Mouse (Mus musculus): ENCODE data around the gene Sds.

Sds gene

DNA sequence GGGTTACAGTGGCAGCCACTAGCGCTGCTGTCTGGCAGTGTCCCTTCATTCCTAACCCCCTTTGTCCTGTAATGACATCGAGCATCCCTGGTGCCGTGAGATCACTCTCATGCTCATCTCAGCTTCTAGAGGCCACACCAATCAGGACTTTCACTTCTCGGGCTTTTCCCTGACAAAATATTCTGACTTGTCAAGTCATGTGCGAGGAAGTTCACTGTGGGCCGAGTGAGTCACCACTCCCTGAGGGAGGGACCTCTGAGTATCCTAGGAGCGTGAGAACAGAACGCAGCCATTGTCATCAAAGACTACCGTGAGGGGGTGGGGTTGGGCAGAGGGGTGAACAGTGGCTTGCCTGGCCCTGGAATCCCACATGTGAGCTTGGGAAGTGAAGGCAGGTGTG is 41.2 kb downstream of the Sds start:
- peak; percentile 61 to 62 for DNase-seq

DNA sequence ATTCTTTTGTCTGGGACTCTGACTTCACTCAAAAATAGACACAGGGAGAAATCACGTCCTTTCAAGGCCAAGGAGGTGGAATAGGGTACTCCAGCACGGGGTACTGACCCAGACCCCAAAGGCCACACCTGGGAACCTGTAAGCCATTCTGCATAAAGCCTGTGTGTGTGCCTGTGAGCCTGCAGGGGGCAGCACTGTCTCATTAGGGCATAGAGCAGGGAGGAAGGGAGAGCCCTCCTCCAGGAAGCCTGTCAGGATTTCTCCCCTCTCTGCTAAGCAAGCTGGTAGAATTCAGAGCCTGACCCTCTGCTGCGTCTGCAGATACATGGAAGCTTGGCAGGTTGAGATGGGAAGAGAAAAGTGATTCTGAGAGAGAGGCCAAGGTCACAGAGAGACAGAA is 46.3 kb downstream of the Sds start:
- DNase-seq: peak in 1 of 2 experiments; percentile 30

DNA sequence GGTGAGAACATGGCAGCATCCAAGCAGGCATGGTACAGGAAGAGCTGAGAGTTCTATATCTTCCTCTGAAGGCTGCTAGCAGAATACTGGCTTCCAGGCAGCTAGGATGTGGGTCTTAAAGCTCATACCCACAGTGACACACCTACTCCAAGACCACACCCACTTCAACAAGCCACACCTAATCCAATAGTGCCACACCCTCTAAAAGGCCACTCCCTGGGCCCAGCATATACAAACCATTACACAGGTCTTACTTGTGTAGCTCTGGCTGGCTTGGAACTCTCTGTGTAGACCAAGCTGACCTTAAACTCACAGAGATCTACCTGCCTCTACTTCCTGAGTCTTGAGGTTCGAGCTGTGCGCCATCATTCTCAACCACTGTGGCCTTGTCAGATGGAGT is 48.4 kb downstream of the Sds start:
- no peak for DNase-seq

DNA sequence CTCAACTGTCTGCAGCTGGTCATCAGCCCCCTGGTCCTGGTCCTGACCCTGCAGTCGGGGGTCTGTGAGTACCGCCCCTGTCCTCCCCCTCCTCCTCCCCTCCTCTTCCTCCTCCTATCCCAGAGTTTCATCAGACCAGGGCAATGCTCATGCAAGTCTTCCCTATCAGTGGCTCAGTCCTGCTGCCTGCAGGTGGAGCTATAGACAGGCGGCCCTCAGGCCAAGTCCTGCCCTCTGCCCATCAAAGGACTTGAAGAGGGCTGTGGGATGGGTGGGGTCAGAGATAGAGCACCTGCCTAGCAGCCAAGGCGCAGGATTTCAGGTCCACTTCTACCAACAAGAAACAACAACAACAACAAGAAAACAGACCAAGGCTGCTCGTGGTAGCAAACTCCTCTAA is 49.4 kb downstream of the Sds start:
- DNase-seq: no peak

DNA sequence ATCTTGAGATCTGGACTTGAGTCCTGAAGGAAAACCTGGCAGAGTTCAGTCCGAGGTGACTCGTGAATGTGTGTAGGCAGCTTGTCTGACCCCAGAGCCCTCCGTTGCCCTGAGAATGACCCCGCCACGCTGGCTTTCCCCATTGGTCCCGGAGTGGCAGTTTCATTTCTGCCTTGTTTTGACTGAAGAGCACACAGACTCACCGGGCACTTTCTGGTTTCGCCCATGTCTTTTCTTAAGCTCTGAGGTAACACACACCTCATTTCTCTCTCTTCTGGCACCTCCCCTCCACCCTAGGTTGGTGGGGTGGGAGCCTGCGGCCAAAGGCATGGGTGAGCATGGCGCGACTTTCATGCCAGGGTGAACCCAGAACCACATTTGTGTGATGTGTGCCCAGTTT is 50.0 kb downstream of the Sds start:
- DNase-seq: no peak

DNA sequence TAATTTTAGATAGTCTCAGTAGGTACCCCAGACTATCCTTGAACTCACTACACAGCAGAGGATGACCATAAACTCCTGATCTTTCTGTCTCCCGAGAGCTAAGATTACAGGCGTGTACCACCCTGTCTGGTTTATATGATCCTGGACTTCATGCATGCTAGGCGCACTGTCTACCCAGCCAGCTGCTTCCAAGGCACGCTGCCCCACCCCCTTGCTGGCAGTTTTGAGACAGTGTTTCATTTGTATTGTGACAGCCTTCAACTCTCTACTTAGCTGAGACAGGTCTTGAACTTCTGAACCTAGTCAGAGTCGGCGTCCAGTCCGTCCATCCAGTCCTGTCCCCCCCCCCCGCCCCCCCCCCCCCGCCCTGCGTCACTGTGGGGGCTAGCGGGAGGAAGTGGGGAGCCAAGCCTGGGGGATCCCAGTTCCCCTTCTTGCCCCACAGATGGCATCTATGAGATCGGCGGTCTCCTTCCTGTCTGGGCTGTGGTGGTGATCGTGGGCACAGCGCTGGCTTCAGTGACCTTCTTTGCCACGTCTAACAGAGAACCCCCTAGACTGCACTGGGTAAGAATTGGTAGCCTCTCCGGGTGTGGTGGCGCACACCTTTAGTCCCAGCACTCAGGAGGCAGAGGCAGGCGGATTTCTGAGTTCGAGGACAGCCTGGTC is 51.1 kb downstream of the Sds start:
- DNase-seq: no peak

DNA sequence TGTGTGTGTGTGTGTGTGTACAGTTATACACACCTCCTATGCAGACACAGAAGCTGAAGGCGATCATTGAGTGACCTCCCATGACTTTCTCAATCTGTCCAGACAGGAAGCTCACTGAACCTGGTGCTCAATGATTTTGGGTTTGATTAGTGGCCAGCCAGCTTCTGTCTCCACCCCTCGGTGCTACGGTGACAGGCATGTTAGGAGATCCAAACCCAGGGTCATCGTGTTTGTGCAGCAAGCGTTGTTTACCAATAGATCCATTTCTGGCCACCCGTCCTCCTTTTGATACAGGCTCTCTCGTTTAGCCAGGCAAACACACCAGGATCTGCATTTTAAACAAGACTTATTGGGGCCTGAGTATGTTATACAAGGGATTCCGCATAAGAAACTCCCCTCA is 55.3 kb downstream of the Sds start:
- DNase-seq: no peak
